Mouse (Mus musculus) G1E (cell line): ENCODE results near the gene Pamr1.

Experiments used
- CTCF ChIP-seq: IDR thresholded peaks from 2 replicates; pipeline ENCODE4 v1.5.1; 2012; ENCODE audit warnings: low read depth, low read length, inconsistent platforms, mixed read lengths
- GATA1 ChIP-seq: IDR thresholded peaks from 2 replicates; pipeline ENCODE4 v1.6.1; 2012; ENCODE audit warnings: borderline replicate concordance, low read length, inconsistent platforms, mixed read lengths
- POLR2AphosphoS5 ChIP-seq: IDR thresholded peaks from 2 replicates; pipeline ENCODE4 v1.6.1; 2012; ENCODE audit warnings: low read depth, low read length, inconsistent platforms; ENCODE audit not compliant: insufficient replicate concordance
- TAL1 ChIP-seq: conservative IDR thresholded peaks from 2 replicates; pipeline ENCODE4 v1.6.1; 2012; ENCODE audit warnings: low read depth, low read length, inconsistent platforms, mixed read lengths

DNA sequence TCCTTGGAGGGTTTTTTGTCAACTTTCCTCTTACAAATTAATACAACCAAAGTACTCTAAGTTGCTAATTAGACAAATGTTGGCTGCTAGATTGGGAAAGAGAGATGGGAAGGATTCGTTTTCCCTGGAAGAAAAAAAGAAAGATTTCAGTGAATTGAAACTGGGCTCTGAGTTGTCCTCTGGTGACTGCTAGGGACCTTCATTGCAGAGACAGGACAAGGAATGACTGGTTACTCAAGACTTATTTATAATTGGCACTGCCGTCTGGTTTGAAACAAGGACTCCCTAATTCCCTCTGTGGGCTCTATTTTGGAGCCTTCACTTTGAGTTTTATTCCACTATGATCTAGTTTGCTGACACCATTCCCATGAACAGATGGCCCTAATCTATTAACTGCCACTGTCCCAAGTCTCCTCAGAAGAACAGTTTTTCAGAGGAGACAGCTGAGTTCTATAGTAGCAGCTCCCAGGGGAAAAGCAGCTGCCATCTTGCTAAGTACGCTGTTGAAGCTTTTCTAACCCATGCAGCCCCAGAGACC, 85.8 kb downstream of the Pamr1 start:
- TF ChIP-seq CTCF: no peak
- TF ChIP-seq GATA1: no peak
- TF ChIP-seq TAL1: no peak
- no peak for TF ChIP-seq POLR2AphosphoS5
